12 mouse cellular contexts compared by ENCODE assay signal in the genomic region with DNA sequence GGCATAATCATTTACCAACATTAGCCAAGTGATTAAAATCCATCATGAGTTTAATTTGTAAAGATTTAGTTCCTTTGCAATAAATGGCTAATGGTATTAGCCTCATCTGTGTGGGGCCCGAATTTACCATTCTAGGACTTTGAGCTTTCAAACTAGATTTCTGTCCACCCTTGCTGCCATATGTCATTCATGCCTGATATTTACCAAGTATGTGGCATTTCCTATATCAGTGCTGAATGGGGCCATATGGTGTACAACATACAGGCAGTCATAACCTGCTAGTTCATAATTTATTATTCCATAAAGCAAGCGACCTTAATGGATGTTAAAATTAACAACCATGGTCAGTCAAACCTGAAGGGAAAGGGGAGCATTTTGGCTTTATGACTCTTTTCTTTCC. TPM values are rescaled to one million over a fixed set of nuclear protein-coding genes. Genes with fewer than 3 reads are reported as not detected.
DNase-seq lines count a peak whose midpoint lies in the region; ATAC-seq lines count a peak whose summit lies in the region.
"Had no signal": no experiment of that assay in that cellular context is flagged by ENCODE, and none has a peak within 500 bp of the region (broad histone marks: within the 10 kb centered on the region; RNA-seq: fewer than 3 reads in every experiment).

No protein-coding gene starts in this region.

- H3K27ac ChIP-seq in limb, embryonic 11.5 days (replicated peaks; ENCODE audit: low read depth, low read length) = no peak overlapping the region
- no peak overlapping the region for H3K27ac ChIP-seq in limb, embryonic 10.5 days
- H3K27ac ChIP-seq in hindbrain, embryonic 13.5 days = no peak overlapping the region
- no peak overlapping the region for H3K27ac ChIP-seq in limb, embryonic 13.5 days
- no peak overlapping the region; the same call in 1 of the 2 replicates for H3K27ac ChIP-seq in stomach, embryonic 14.5 days (ENCODE audit: low read length)

- 0 out of 2 replicates have a peak, but pooled peaks have one; percentile 44 for ATAC-seq in limb, embryonic 11.5 days (ENCODE audit: insufficient number of reproducible peaks, low FRiP score, low TSS enrichment, low read depth)
- peak; percentile 28; the same call in 1 of the 2 replicates for ATAC-seq in hindbrain, embryonic 13.5 days (ENCODE audit: low FRiP score)
- ATAC-seq in limb, embryonic 13.5 days (ENCODE audit: low FRiP score, low read depth) = no peak; the same call in 1 of the 2 replicates
- ATAC-seq in stomach, embryonic 14.5 days (ENCODE audit: insufficient number of reproducible peaks, insufficient read depth, low FRiP score, low read depth) = no peak

- WGBS in limb, embryonic 11.5 days = 63% methylated on average over 2 of the region's 2 CpGs
- WGBS in limb, embryonic 10.5 days = 79% methylated on average over 2 of the region's 2 CpGs
- 58% methylated on average over 2 of the region's 2 CpGs for WGBS in hindbrain, embryonic 13.5 days
- 42% methylated on average over 2 of the region's 2 CpGs for WGBS in limb, embryonic 13.5 days
- WGBS in stomach, embryonic 14.5 days = 56% methylated on average over 2 of the region's 2 CpGs

- no peaks in the 10 kb centered on the region for H3K4me1 ChIP-seq in limb, embryonic 11.5 days (ENCODE audit: control insufficient read depth, insufficient read depth, low read length)
- no peaks in the 10 kb centered on the region for H3K4me1 ChIP-seq in limb, embryonic 10.5 days
- H3K4me1 ChIP-seq in hindbrain, embryonic 13.5 days (replicated peaks) = peaks cover 4% of the 10 kb centered on the region; the same call in 1 of the 2 replicates
- peaks cover 8% of the 10 kb centered on the region; the same call in 1 of the 2 replicates for H3K4me1 ChIP-seq in limb, embryonic 13.5 days
- peaks cover 4% of the 10 kb centered on the region for H3K4me1 ChIP-seq in stomach, embryonic 14.5 days (ENCODE audit: control insufficient read depth, insufficient read depth, low read length)

- H3K36me3 ChIP-seq in limb, embryonic 11.5 days (ENCODE audit: control insufficient read depth, insufficient read depth, low read length) = no peaks in the 10 kb centered on the region
- no peaks in the 10 kb centered on the region for H3K36me3 ChIP-seq in limb, embryonic 10.5 days
- H3K36me3 ChIP-seq in hindbrain, embryonic 13.5 days = no peaks in the 10 kb centered on the region
- no peaks in the 10 kb centered on the region for H3K36me3 ChIP-seq in limb, embryonic 13.5 days
- H3K36me3 ChIP-seq in stomach, embryonic 14.5 days (ENCODE audit: control insufficient read depth, insufficient read depth, low read length) = no peaks in the 10 kb centered on the region
- H3K36me3 ChIP-seq: heart, embryonic 10.5 days had no signal

- no peak overlapping the region for H3K9ac ChIP-seq in limb, embryonic 11.5 days (ENCODE audit: low read length)
- H3K9ac ChIP-seq in hindbrain, embryonic 13.5 days = no peak overlapping the region
- H3K9ac ChIP-seq in limb, embryonic 13.5 days = no peak overlapping the region
- H3K9ac ChIP-seq in stomach, embryonic 14.5 days (replicated peaks; ENCODE audit: low read depth, low read length) = no peak overlapping the region

- no peaks in the 10 kb centered on the region for H3K9me3 ChIP-seq in limb, embryonic 11.5 days (ENCODE audit: control insufficient read depth, low read length)
- no peaks in the 10 kb centered on the region for H3K9me3 ChIP-seq in limb, embryonic 10.5 days (replicated peaks)
- no peaks in the 10 kb centered on the region for H3K9me3 ChIP-seq in hindbrain, embryonic 13.5 days
- no peaks in the 10 kb centered on the region for H3K9me3 ChIP-seq in limb, embryonic 13.5 days
- no peaks in the 10 kb centered on the region for H3K9me3 ChIP-seq in stomach, embryonic 14.5 days (ENCODE audit: control insufficient read depth, low read depth, low read length)
- H3K9me3 ChIP-seq: heart, embryonic 10.5 days had no signal

- DNase-seq in limb, embryonic 11.5 days (ENCODE audit: low spot score) = no peak
- no peak for DNase-seq in limb, embryonic 10.5 days (ENCODE audit: low spot score)
- DNase-seq in spleen, postnatal 4 days (ENCODE audit: low spot score in 2 of 2) = no peak
- DNase-seq in gastrocnemius, postnatal 4 days (ENCODE audit: low spot score in 2 of 2) = no peak

- no peaks in the 10 kb centered on the region for H3K27me3 ChIP-seq in limb, embryonic 11.5 days (ENCODE audit: control insufficient read depth, insufficient read depth, low read length)
- no peaks in the 10 kb centered on the region for H3K27me3 ChIP-seq in limb, embryonic 10.5 days (ENCODE audit: low read depth, poor library complexity, severe bottlenecking)
- no peaks in the 10 kb centered on the region for H3K27me3 ChIP-seq in hindbrain, embryonic 13.5 days
- H3K27me3 ChIP-seq in limb, embryonic 13.5 days = no peaks in the 10 kb centered on the region
- no peaks in the 10 kb centered on the region for H3K27me3 ChIP-seq in stomach, embryonic 14.5 days (ENCODE audit: control insufficient read depth, insufficient read depth, low read length)

- no peak overlapping the region; the same call in 1 of the 2 replicates for H3K4me2 ChIP-seq in limb, embryonic 11.5 days (ENCODE audit: low read depth, severe bottlenecking)
- no peak overlapping the region; the same call in 1 of the 2 replicates for H3K4me2 ChIP-seq in hindbrain, embryonic 13.5 days
- H3K4me2 ChIP-seq in limb, embryonic 13.5 days (replicated peaks) = peak overlapping the region; percentile 41
- H3K4me2 ChIP-seq in stomach, embryonic 14.5 days (replicated peaks; ENCODE audit: low read depth, low read length) = peak overlapping the region; percentile 27; the same call in 1 of the 2 replicates

- H3K4me3 ChIP-seq in limb, embryonic 11.5 days (ENCODE audit: low read depth, low read length) = no peak overlapping the region
- no peak overlapping the region for H3K4me3 ChIP-seq in limb, embryonic 10.5 days
- no peak overlapping the region for H3K4me3 ChIP-seq in hindbrain, embryonic 13.5 days
- no peak overlapping the region for H3K4me3 ChIP-seq in limb, embryonic 13.5 days
- no peak overlapping the region for H3K4me3 ChIP-seq in stomach, embryonic 14.5 days (ENCODE audit: low read depth, low read length)
- H3K4me3 ChIP-seq: heart, embryonic 10.5 days had no signal

RNA-seq across cellular contexts. Expression of a gene that starts 55.8 kb away (rescaled TPM):
- polyA plus RNA-seq in limb, embryonic 11.5 days (2014; fragmentation: Nextera tagmentation; extraction: Ambion mirVana) = 0.30 and 1.0 TPM in 2 replicates
- 0.19 and 0.89 TPM in 2 replicates for polyA plus RNA-seq in limb, embryonic 10.5 days (2016; fragmentation: Nextera tagmentation; extraction: Ambion mirVana)
- polyA plus RNA-seq in hindbrain, embryonic 13.5 days (2015; fragmentation: Nextera tagmentation; extraction: Ambion mirVana) = 2.5 and 3.3 TPM in 2 replicates
- 1.1 and 1.2 TPM in 2 replicates for polyA plus RNA-seq in limb, embryonic 13.5 days (2015; fragmentation: Nextera tagmentation; extraction: Ambion mirVana)
- 0.50 and 1.4 TPM in 2 replicates for polyA plus RNA-seq in stomach, embryonic 14.5 days (2014; fragmentation: Nextera tagmentation; extraction: Ambion mirVana)
- total RNA-seq in gastrocnemius, postnatal 4 days (2021) = 1 to 10 TPM in 1 of 2 experiments, under 1 TPM in 1; 0.86 to 1.2 TPM

RNA-seq across cellular contexts. Expression of a gene that starts 55.8 kb away (rescaled TPM):
- 0.20 TPM in 1 of 2 replicates, not detected in the other for polyA plus RNA-seq in limb, embryonic 11.5 days (2014; fragmentation: Nextera tagmentation; extraction: Ambion mirVana)
- 0.06 TPM in 1 of 2 replicates, not detected in the other for polyA plus RNA-seq in limb, embryonic 10.5 days (2016; fragmentation: Nextera tagmentation; extraction: Ambion mirVana)
- 50.7 and 53.7 TPM in 2 replicates for polyA plus RNA-seq in hindbrain, embryonic 13.5 days (2015; fragmentation: Nextera tagmentation; extraction: Ambion mirVana)
- 0.15 TPM in 1 of 2 replicates, not detected in the other for polyA plus RNA-seq in limb, embryonic 13.5 days (2015; fragmentation: Nextera tagmentation; extraction: Ambion mirVana)
- polyA plus RNA-seq in stomach, embryonic 14.5 days (2014; fragmentation: Nextera tagmentation; extraction: Ambion mirVana) = 0.09 and 0.56 TPM in 2 replicates
- total RNA-seq in gastrocnemius, postnatal 4 days (2021) = not detected
- total RNA-seq: adrenal gland, adult 2 months; liver, adult 2 months; MEL had no signal
- polyA plus RNA-seq: liver, adult 2 months; urinary bladder, adult 2 months had no signal

Comparison
In these comparisons a context has a peak if more than half of its experiments do, and no peak if none do; other contexts are left out.
1. ATAC-seq: peak in limb, embryonic 11.5 days (single experiment) and hindbrain, embryonic 13.5 days (single experiment); none in limb, embryonic 13.5 days (single experiment) and stomach, embryonic 14.5 days (single experiment).
2. H3K4me2 ChIP-seq: peak in limb, embryonic 13.5 days (single experiment) and stomach, embryonic 14.5 days (single experiment); none in limb, embryonic 11.5 days (single experiment) and hindbrain, embryonic 13.5 days (single experiment).
3. RNA of a gene that starts 55.8 kb away (polyA plus RNA-seq): 50.7 to 53.7 TPM in hindbrain, embryonic 13.5 days; 0.20 TPM in limb, embryonic 11.5 days, 0.09 to 0.56 TPM in stomach, embryonic 14.5 days, 0.06 TPM in limb, embryonic 10.5 days and 0.15 TPM in limb, embryonic 13.5 days; every median in the first group is over 10 times any median in the second.